Mouse (Mus musculus) cerebellum, postnatal 14 days (tissue): ENCODE results near the gene Hs3st3a1.
A peak's percentile ranks its signal among the peaks of the same experiment; 100 is the strongest.

Source experiments
- DNase-seq, 2 experiments: peaks; one replicate each; pipeline ENCODE4 v3.0.0; 2021; ENCODE audit warnings: mixed read lengths in 2 of 2

Hs3st3a1 gene

DNA sequence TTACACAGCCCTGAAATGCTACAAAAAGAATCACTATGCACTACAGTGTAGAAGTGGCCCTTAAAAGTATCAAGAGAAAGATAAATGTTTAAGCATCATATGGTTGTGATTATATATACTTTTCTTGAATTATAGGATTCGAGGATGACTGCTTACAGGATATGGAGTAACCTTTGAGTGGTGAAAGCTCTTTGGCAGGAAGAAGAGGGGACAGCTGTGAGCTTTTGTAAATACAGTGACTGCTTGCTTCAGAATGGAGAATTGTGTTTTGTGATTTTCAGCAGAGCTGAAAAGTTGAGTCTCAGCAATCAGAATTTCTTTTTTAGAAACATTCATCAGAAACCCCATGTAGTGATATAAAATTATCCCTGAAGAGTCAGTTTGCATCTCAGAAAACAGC lies 124.3 kb downstream of the Hs3st3a1 start:
- no peak for DNase-seq

DNA sequence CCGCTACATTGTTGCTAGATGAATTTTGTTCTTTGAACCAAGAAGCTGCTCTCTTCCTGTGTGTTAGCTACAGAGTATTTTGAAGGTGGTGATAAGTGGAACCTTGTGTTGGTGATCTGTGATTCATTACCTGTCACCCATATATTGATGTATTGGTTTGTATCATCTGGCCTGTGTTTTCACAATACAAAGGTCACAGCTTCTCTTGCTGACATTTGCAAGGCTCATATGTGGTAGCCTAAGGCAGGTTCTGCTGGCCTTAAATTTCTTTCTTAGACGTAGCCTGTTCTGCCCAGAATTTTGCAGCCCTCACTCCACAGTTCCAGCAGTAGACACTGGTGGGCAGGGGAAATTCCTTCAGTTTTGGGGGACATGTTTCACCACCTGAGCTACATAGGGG lies 125.3 kb downstream of the Hs3st3a1 start:
- no peak for DNase-seq

DNA sequence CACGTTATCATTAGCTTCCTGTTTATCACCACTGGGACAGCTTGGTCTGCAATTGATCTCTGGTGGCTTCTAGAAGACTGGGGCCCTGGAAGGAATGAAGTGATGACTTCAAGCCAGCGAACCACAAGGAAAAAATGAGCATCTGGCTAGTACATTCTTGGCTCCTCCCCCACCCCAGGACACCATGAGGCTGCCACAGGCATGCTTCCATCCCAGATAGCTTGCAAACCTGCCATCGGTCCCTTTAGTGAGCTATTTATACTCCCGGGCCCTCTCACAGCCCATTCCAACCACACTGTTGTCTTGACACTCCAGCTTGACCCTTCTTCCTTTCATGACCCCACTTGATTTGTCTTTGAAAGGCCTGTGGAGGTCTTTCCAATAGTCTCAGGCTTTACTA lies 127.6 kb downstream of the Hs3st3a1 start:
- peak in 1 of 2 experiments; percentile 7 for DNase-seq
